Mouse (Mus musculus): ENCODE measurements around the gene Mast4.

The Mast4 gene

DNA sequence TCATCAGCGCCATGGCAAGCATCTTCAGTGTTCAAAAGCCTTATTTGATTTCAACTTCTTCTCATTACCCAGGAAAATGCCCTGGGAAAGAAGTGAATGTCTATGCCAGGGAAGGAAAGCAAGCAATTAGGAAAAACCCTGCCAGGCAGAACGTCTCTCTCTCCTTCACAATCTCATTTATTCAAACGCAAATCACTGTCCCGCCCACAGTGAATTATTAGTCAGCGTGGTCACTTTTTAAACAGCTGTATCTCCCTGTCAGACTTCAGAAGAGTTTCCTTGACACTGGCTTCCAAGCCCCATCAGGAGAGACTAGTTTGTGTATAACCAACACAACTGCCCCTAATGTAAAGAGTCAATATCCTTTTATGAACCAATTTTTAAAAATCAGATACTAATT is 296.8 kb downstream of the Mast4 start:
- DNase-seq: no peak

- DNase-seq: no peak
Observed at GRCm38 (mm10) chr13:103029377-103029776, 304.9 kb downstream of the Mast4 start.

GRCm38 (mm10) chr13:103027456-103028078 is 306.7 kb downstream of the Mast4 start:
- no peak for DNase-seq

DNA sequence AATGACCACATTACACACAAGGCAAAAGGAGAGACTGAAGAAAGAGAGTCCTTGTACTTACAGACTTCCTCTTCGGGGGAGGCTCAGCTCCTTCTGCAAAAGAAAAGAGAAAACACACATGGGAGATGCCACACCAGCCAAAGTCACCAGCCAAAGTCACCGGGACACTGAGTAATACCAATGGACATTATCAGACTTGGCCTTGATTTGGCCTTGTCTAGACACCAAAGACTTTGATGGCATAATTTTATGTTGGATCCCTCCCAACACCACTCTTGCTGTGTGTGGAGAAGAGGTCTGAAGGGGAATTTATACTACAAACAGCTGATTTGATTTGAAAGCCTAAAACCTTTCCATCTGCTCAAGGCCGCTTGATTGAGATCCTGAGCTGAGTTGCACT is 308.8 kb downstream of the Mast4 start:
- no peak for DNase-seq

DNA sequence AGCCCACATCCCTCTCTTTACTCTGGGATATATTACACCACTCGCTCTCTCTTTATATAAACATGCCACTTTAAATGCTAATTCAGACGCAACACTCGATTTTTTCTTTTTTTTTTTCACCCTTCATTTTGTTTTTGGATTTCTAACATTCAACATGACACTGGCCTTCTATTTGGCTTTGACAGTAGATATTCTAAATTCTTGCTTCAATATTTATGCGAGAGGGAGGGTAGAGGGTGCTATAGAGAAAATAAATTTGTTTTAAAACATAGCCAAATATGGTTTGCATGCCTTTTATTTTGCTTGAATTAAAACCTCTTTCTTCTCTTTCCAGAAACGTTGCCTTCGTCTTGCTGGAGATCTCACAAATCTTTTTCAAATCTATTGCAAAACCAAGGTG is 315.8 kb downstream of the Mast4 start:
- DNase-seq: no peak

DNA sequence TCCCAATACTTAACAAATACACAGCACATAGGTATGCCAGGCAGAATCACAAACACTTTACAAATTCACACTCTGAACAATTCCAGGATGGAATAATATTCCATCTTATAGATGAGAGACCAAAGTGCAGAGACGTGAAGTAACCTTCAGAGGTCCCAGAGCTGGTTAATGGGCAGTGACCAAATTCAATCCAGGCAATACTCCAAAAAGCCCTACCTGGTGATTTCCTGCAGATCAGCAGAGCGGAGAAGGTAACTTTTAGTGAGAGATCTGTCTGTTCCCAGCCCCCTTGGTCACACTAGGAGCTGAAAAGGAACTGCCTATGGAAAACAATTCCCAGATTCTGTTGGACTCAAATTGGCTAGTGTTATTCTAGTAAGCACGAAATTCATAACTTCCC is 316.6 kb downstream of the Mast4 start:
- DNase-seq: no peak

DNA sequence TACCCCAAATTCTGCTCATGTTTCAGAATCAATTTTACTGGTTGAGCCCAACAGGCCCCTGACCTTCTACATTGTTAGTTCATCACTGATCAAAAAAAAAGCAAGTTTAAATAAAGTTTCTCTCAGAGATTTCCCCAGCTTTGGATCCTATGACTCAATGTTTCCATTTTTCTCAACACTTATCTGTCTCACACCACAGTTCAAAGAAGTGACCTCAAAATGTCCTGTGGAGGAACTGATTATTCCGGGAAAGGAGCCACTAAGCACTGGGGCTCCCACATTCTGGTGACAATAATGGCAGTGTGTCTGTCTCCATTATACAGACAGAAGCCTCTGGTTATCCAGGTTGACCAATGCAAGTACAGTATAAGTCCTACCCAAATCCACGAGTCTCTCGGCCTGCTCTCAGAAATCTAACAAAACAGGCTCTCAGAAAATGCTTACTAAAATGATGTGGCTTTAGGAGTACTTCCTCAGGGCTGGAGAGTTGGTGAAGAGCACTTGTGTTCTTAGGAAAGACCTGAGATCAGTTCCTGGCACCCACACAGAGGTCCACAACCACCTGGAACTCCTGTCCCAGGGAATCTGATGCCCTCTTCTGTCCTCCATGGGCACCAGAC is 319.1 kb downstream of the Mast4 start:
- DNase-seq: no peak

- no peak for DNase-seq
Observed at GRCm38 (mm10) chr13:103014631-103015030, 319.7 kb downstream of the Mast4 start.

GRCm38 (mm10) chr13:103014222-103014621 is 320.1 kb downstream of the Mast4 start:
- no peak for DNase-seq

- no peak for DNase-seq
Observed at GRCm38 (mm10) chr13:103005227-103005626, 329.1 kb downstream of the Mast4 start.

- no peak for DNase-seq
Observed at GRCm38 (mm10) chr13:103001831-103002230, 332.5 kb downstream of the Mast4 start.

DNA sequence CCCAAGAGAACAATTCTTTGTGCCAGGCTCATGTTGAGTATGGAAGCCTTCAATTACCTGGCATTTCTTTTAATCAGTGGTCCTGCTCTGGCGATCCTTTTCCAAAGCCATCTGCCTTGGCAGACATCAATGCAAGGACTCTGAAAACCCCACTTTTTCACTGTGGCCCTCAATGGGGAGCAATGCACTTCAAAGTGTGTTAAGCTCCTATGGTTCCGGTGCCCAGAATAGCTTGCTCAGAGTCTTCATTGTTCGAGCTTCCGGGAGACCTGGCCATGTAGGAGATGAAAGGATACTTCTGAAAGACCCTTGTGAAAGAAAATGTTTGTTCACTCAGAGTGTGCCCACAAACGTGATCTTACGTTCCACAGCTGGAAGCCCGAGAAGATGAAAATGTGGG is 333.4 kb downstream of the Mast4 start:
- DNase-seq: no peak

- DNase-seq: no peak
Observed at GRCm38 (mm10) chr13:102994098-102994497, 340.2 kb downstream of the Mast4 start.

DNA sequence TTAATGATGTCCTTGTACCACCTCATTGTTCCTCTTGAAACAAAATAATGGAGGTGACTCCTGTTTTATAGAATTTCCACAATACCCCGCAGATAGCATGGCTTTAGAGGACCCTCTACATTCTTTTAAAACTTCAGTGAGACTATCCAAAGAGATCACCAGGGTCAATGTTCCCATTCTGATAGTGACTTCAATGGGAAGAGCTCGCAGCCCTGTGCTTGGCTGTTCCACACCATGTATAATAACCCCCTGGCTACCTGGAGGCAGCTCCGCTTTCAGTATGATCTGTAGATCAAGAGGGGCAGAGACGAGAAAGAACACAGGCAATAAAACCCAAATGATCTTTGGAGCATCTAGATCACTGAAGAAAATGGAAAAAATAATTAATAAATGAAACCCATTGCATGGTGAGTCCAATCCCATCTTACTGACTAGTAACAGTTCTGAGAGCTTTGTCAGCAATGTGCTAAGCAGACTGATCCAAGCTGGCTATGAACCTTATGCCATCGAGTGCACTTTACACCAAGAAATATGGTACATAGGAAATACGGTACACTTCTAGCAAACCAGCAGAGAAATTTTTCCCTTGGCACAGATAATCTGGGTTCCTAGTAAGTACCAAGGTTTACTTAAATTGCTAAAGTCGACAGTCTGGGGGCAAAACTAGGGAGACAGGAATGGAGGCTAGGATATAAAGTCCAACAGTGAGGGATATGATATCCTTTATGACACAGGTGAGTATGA is 341.4 kb downstream of the Mast4 start:
- no peak for DNase-seq

DNA sequence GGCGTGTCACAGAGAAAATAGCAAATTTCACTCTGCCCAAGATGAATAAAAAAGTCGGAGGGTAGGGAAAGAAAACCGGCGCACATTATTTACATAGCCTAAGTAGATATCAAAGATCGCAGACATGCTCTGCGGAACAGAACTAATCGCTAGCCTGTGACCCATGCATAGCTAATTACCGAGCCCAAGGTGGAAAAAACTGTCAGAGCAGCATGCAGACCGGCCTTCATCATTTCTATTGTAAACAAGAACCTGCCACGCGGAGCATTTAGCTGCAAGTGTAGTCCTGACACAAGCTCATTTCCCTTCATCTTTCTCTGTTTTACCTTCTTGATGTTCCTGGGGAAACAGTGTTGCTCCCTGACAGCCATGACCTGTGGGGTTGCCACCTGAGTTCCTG is 342.4 kb downstream of the Mast4 start:
- DNase-seq: no peak

DNA sequence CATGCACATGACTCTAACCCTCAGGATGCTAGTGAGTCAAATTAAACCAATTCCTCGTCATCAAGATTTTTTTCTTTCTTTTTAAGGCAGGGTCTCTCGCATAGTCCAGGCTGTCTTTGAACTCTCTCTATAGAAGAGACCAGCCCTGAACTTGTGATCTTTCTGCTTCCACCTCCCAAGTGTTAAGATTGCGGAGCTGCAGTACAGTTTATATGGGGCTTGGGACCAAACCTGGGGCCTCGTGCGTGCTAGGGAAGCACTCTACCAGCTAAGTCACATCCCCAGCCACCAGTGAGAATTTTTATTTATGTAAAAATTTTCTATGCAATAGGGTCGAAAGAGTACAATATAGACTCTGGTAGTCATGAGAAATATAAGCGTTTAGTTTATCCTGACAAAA is 343.1 kb downstream of the Mast4 start:
- no peak for DNase-seq

- no peak for DNase-seq
Observed at GRCm38 (mm10) chr13:102990085-102990484, 344.2 kb downstream of the Mast4 start.

DNA sequence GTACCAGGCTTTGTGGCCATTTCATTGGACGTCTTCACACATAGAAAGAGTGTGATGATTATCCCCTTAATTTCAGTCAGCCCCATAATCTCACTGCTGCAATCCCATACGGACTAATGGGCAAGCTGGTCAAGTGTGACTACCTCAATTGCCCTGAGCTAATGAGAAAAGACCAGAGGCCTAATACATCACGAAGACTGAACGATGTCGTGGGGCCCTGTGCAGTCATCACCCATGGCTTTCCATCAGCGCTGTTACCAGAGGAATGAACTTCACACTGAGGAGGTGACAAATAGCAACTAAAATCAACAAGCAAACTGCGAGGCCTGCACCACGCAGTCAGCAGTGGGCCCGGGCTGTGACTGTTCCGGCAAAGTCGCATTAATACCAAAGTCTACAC is 344.7 kb downstream of the Mast4 start:
- no peak for DNase-seq

DNA sequence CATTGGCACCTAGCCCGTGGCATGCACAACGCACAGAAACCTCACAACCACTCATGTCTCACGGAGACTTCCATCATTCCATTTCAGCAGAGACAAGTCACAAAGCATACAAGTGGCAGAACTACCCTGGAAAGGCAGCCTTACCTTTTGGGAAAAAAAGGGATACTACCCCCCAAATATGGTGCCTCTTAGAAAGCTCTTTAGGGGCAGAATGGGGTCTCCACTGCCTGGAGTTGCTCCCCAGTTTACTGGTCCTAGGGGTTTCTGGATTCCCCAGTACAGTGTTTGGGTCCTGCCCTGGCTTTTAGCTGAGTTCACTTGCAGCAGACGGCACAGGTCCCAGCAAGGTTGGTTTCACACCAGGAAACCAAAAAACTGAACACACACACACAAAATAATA is 345.3 kb downstream of the Mast4 start:
- no peak for DNase-seq

DNA sequence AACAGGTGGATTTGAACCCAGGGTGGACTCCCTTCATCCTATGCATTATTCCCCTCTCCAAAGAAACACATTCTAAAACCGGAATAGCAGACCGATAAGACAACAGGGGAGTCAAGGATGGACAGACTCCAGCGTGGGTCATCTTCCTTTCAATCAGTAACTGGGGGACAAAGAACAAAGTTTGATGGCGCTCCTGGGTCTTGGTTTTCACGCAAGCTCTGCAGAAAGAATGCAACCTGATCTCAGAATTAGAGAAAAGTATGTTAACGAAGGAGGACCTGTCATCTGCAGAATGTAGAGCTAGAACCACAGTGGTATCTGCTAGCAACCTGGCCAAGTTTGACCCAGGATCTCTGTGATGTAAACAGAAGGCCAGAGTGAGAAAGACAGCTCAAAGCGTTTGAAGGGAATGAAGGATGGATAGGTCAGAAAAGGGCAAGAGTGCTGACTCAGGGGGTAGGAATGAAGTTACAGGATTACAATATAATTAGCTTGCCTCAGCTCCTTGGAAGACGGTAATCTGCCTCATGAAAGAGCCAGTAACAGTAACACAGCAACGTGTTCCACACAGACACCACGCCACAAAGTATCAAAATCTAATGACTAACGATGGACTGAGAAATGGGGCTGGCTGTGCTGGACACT is 345.9 kb downstream of the Mast4 start:
- no peak for DNase-seq

- DNase-seq: peak; percentile 5
Observed at GRCm38 (mm10) chr13:102984550-102984949, 349.7 kb downstream of the Mast4 start.

DNA sequence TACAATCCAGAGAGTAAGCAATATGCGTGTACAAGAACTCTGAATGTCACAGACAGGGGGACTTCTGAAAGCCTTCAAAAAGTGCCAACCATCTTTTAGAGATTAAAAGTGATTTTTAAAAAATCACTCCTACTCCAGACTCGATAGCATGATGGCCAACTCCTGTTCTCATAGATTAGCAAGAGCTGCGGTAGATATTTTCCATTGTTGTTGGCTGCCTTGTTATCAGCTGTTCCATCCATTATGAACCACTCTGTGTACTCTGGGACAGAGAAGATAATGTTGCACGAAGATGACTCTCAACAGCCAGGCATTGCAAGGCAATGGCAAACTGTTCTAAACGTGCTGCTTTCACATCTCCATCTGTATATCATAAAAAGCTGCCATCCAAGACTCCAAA is 360.4 kb downstream of the Mast4 start:
- no peak for DNase-seq

DNA sequence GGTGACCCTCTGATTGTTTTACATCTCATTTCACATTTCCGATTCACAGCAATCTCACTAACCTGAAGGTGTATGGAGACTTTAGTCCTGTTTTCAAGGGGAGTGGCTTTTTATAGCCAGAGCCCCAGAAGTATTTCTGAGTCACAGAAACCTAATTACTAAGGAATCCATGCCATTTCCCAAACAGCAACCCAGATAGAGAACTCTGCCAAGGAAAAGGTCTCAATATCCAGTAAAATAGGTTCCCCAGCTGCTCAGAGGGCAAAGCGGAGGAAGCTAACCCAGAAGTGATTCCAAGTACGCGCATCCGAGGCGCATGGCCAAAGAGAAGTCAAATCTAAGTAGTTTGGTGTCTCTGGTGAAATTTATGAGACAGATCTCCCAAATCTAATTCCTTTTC is 370.8 kb downstream of the Mast4 start:
- DNase-seq: no peak

All from right cerebral cortex, postnatal 14 days (tissue).